Mouse (Mus musculus) Patski (cell line): Measurements from ENCODE around the gene Klhl29. TPM values are rescaled to one million over a fixed set of nuclear protein-coding genes. Genes with fewer than 3 reads are reported as not detected.

Experiments
- ATAC-seq: fragments of 100-300 bp; one replicate; pipeline ENCODE4 v1.8.0; 2021
- CTCF ChIA-PET: fragments of 350-600 bp; sonication (Branson Sonifier 250); formaldehyde crosslinking; loops from one replicate; lab custom pipeline; 2022; ENCODE audit warnings: inconsistent platforms; lab: Charles Lee
- POLR2A ChIA-PET: fragments of 350-600 bp; sonication (Branson Sonifier 250); formaldehyde crosslinking; loops from one replicate; lab custom pipeline; 2022; ENCODE audit warnings: antibody characterized with exemption, inconsistent platforms; lab: Charles Lee
- DNase-seq: peaks from one replicate; pipeline ENCODE4 v3.0.0-alpha.2; 2011; ENCODE audit warnings: low read depth, low spot score
- H3K27me3 ChIP-seq: fragments of 371-371 bp; one replicate; pipeline ENCODE4 v1.5.1; 2021
- CTCF ChIP-seq: fragments of 100-300 bp; IDR thresholded peaks from one replicate; pipeline ENCODE4 v1.5.1; 2021
- in situ Hi-C: fragments of 300-500 bp; cut with MboI; formaldehyde crosslinking; loops from 3 replicates; pipeline ENCODE4 v1.11.1; 2018; ENCODE audit warnings: low pct_unique_long_range_greater_than_20kb, mixed read lengths
- polyA plus RNA-seq: library from polyadenylated mRNA; unstranded; gene quantifications from one replicate; pipeline ENCODE4 v1.2.3, GENCODE M21; 2021

Klhl29 gene
- polyA plus RNA-seq, 1 experiment from 2014 or later: 16.8 TPM

DNA sequence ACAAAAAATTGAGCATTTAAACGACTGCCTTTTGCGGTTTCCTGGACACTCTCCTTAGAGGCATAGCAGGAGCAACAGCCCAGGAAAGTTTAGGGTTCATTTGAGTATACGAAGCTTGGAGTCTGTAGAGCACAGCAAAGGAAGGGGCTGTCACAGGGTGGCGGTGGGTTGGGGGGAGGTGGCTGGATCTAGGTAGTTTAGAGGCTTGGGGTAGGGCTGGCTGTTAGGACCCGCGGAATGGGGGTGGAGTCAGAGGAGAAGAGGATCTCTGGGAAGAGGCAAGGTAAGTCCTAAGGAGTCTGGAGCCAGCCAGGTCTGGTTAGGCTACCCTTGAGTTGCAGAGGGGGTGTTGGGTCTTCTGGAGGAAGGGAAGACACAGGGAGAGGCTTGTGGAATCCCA, 255.2 kb downstream of the Klhl29 start:
- in situ Hi-C loops: no loop called here
- POLR2A ChIA-PET: no interaction called here
- TF ChIP-seq CTCF: no peak
- no peaks in the 10 kb centered on the region for H3K27me3 ChIP-seq
- ATAC-seq: no peak
- no peak for DNase-seq
- CTCF ChIA-PET: no interaction called here

DNA sequence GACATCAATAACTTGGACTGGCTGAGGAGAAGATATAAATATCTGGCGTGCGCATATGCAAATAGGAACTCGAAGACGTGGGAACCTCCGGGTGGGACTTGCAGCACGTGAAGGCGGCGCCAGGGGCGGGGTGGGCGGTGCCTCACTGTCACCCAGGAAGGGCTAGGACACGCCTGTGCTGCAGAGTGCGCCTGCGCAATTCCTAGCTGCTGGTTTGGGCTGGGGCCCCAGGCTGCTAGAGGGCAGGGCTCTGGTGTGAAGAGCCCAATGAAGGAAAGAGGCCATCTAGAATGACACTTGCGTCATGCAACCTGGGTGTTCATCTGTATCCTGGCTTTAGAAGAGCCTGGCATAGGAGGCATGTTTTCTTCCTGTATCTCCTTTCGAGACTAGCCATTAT, 255.8 kb downstream of the Klhl29 start:
- in situ Hi-C loops: no loop called here

GRCm38 (mm10) chr12:5119286-5119685, 256.2 kb downstream of the Klhl29 start:
- no peaks in the 10 kb centered on the region for H3K27me3 ChIP-seq
- no peak for TF ChIP-seq CTCF
- in situ Hi-C loops: no loop called here
- ChIA-PET CTCF (no interaction called here), POLR2A (no interaction called here)
- ATAC-seq (no peak), DNase-seq (no peak)

More for the DNA sequence above, 255.8 kb downstream of the Klhl29 start:
- H3K27me3 ChIP-seq: no peaks in the 10 kb centered on the region
- TF ChIP-seq CTCF: no peak
- POLR2A ChIA-PET: no interaction called here
- ATAC-seq (peak; percentile 42), DNase-seq (no peak)
- CTCF ChIA-PET: no interaction called here

- no peaks in the 10 kb centered on the region for H3K27me3 ChIP-seq
- ATAC-seq (no peak), DNase-seq (no peak)
- TF ChIP-seq CTCF: no peak
- ChIA-PET CTCF (interaction anchor here (1.6 kb wide), 1 partner anchor 11 kb away, joined by 3 read pairs; no protein-coding TSS in a partner anchor), POLR2A (no interaction called here)
- in situ Hi-C loops: no loop called here
These were observed 258.9 kb downstream of the Klhl29 start for GRCm38 (mm10) chr12:5116605-5117004.

- TF ChIP-seq CTCF: no peak
- ChIA-PET POLR2A (no interaction called here), CTCF (interaction anchor here (1.9 kb wide), 1 partner anchor 28 kb away, joined by 4 read pairs; no protein-coding TSS in a partner anchor)
- H3K27me3 ChIP-seq: no peaks in the 10 kb centered on the region
- DNase-seq (no peak), ATAC-seq (no peak)
- in situ Hi-C loops: no loop called here
These were observed 260.9 kb downstream of the Klhl29 start for GRCm38 (mm10) chr12:5114631-5115030.

- POLR2A ChIA-PET: no interaction called here
- no peak for TF ChIP-seq CTCF
- CTCF ChIA-PET: no interaction called here
- no peaks in the 10 kb centered on the region for H3K27me3 ChIP-seq
- DNase-seq: no peak
- no peak for ATAC-seq
- in situ Hi-C loops: no loop called here
These were observed 264.1 kb downstream of the Klhl29 start for GRCm38 (mm10) chr12:5111343-5111742.

DNA sequence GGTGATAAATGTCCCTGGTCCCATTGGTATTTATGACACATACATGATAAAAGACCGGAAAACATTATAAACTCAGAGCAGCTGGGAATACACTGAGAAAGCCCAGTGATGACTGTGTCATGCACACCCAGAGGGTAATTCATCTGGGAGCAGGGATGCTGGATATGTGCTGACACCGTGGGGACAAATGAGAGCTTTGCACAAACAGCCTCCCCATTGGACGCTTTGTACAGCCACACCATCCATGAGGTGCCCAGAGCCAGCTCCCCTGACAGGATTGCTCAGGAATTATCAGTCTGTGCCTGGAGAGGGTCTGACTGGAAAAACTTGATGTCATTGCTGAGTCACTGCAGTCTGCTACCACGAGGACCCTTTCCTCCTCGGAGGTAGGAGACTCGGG, 266.9 kb downstream of the Klhl29 start:
- TF ChIP-seq CTCF: no peak
- ChIA-PET CTCF (no interaction called here), POLR2A (no interaction called here)
- no peaks in the 10 kb centered on the region for H3K27me3 ChIP-seq
- peak; percentile 38 for ATAC-seq
- in situ Hi-C loops: no loop called here
- peak; percentile 34 for DNase-seq

DNA sequence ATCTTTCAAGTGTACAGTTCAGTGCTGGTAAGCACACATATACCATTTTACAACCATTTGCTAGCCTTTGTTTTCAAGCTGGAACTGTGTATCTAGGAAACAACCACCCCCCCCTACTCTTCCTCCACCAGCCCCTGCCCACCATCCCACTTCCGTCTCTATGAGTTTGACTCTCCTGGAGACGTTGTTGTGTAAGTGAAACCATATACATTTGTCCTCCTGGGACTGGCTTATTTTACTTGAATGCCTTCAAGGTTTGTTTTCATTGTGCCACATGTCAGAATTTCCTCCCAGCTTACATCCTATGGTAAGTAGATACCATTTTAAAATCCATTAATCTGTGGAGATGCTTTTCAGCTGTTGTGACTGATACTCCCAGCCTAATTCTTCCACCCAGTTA, 267.7 kb downstream of the Klhl29 start:
- H3K27me3 ChIP-seq: no peaks in the 10 kb centered on the region
- CTCF ChIA-PET: no interaction called here
- no peak for TF ChIP-seq CTCF
- DNase-seq (no peak), ATAC-seq (no peak)
- in situ Hi-C loops: no loop called here
- POLR2A ChIA-PET: no interaction called here

DNA sequence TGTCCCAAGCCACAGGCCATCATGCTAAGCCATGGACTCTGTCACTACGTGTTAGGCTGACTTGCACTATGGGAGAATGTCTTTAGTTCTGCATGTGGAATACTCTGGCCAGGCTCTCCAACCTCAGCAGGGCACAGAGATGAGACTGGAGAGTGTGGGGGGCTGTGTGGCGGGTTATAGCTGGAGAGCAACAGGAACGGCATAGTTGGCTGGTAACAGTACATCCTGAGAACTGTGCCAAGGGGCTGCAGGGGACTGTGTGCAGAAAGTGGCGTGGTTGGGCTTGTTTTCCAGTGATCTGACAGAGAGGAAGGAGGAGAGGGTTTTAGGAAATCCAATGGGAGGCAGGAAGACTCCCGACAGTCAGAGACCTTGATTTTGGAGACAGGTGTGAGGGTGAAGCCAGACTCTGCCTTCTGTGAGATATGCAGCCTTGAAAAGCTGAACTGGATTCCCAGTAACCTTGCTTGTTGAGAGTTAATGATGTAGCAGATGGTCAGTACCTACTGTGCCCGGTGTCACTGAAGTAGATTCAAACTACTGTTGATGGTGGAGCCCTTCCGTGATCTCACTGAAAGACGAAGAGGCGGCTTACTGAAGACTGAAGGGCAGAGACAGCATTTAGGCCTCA, 270.9 kb downstream of the Klhl29 start:
- TF ChIP-seq CTCF: no peak
- in situ Hi-C loops: no loop called here
- ATAC-seq (no peak), DNase-seq (no peak)
- POLR2A ChIA-PET: no interaction called here
- no peaks in the 10 kb centered on the region for H3K27me3 ChIP-seq
- CTCF ChIA-PET: no interaction called here

GRCm38 (mm10) chr12:5101411-5102024, 274.0 kb downstream of the Klhl29 start:
- POLR2A ChIA-PET: no interaction called here
- in situ Hi-C loops: no loop called here
- DNase-seq (no peak), ATAC-seq (no peak)
- CTCF ChIA-PET: no interaction called here
- no peak for TF ChIP-seq CTCF
- H3K27me3 ChIP-seq: no peaks in the 10 kb centered on the region

- TF ChIP-seq CTCF: no peak
- in situ Hi-C loops: no loop called here
- ChIA-PET POLR2A (no interaction called here), CTCF (interaction anchor here (1.0 kb wide), 1 partner anchor 30 kb away, joined by 3 read pairs; no protein-coding TSS in a partner anchor)
- ATAC-seq: no peak
- no peaks in the 10 kb centered on the region for H3K27me3 ChIP-seq
- DNase-seq: no peak
These were observed 275.9 kb downstream of the Klhl29 start for GRCm38 (mm10) chr12:5099572-5099971.
